Mouse (Mus musculus) ES-E14 (cell line): ENCODE data around the gene Arrb2.

Experiments
- CHD2 ChIP-seq: IDR thresholded peaks from 2 replicates; pipeline ENCODE4 v1.6.1; 2014; ENCODE audit warnings: mild to moderate bottlenecking, low read depth, low read length, inconsistent platforms
- HCFC1 ChIP-seq: IDR thresholded peaks from 2 replicates; pipeline ENCODE4 v1.6.1; 2012; ENCODE audit warnings: low read length, inconsistent platforms, borderline replicate concordance; ENCODE audit not compliant: insufficient read depth

- TF ChIP-seq CHD2 (no peak), HCFC1 (no peak)
Observed at GRCm38 (mm10) chr11:70489684-70490083, 57.2 kb downstream of the Arrb2 start.
